Mouse (Mus musculus) myocyte (in vitro differentiated cells): Measurements from ENCODE around the gene Sec16a. TPM values are rescaled to one million over a fixed set of nuclear protein-coding genes. Genes with fewer than 3 reads are reported as not detected.

Source experiments
- H3K27me3 ChIP-seq: one replicate; pipeline ENCODE4 v1.6.1; 2011; ENCODE audit not compliant: control insufficient read depth, insufficient read depth, insufficient read length
- H3K36me3 ChIP-seq: one replicate; pipeline ENCODE4 v1.6.1; 2011; ENCODE audit not compliant: control insufficient read depth, insufficient read depth
- H3K4me2 ChIP-seq: one replicate; pipeline ENCODE4 v1.6.1; 2011; ENCODE audit warnings: low read depth, control low read depth
- H3K4me3 ChIP-seq: one replicate; pipeline ENCODE4 v1.5.1; 2011; ENCODE audit warnings: mild to moderate bottlenecking, control low read depth, moderate library complexity
- H3K79me2 ChIP-seq: one replicate; pipeline ENCODE4 v1.6.1; 2011; ENCODE audit not compliant: control insufficient read depth, insufficient read depth
- H3ac ChIP-seq: one replicate; pipeline ENCODE4 v1.6.1; 2011; ENCODE audit not compliant: control insufficient read depth, insufficient read length
- CEBPB ChIP-seq: IDR thresholded peaks from 2 replicates; pipeline ENCODE4 v1.6.1; 2011; ENCODE audit warnings: mild to moderate bottlenecking, moderate library complexity; ENCODE audit not compliant: poor library complexity, insufficient read depth, severe bottlenecking
- E2F4 ChIP-seq: IDR thresholded peaks from one replicate; pipeline ENCODE4 v1.6.1; 2011; ENCODE audit warnings: mild to moderate bottlenecking, control low read depth, moderate library complexity; ENCODE audit not compliant: insufficient read depth
- MAX ChIP-seq: IDR thresholded peaks from one replicate; pipeline ENCODE4 v1.6.1; 2011; ENCODE audit warnings: low read depth, mild to moderate bottlenecking, control low read depth
- MYOD1 ChIP-seq, 3 experiments: IDR thresholded peaks; one replicate each; pipeline ENCODE4 v1.6.1; 2011; ENCODE audit warnings: control low read depth in 2 of 3, low read depth in 2 of 3, mild to moderate bottlenecking in 2 of 3, moderate library complexity in 1 of 3; ENCODE audit not compliant: insufficient read length in 2 of 3, control insufficient read depth in 1 of 3
- MYOG ChIP-seq, 3 experiments: IDR thresholded peaks; one replicate each; pipeline ENCODE4 v1.6.1; 2011; ENCODE audit warnings: control low read depth in 2 of 3, low read depth in 2 of 3, mild to moderate bottlenecking in 2 of 3; ENCODE audit not compliant: insufficient read length in 2 of 3, control insufficient read depth in 1 of 3, insufficient read depth in 1 of 3
- POLR2A ChIP-seq: IDR thresholded peaks from one replicate; pipeline ENCODE4 v1.6.1; 2011; ENCODE audit warnings: low read depth, mild to moderate bottlenecking, control low read depth, moderate library complexity; ENCODE audit not compliant: insufficient read length
- POLR2AphosphoS2 ChIP-seq: IDR thresholded peaks from one replicate; pipeline ENCODE4 v1.6.1; 2011; ENCODE audit warnings: low read depth, control low read depth; ENCODE audit not compliant: insufficient read length
- REST ChIP-seq: IDR thresholded peaks from one replicate; pipeline ENCODE4 v1.6.1; 2011; ENCODE audit warnings: mild to moderate bottlenecking, control low read depth, moderate library complexity; ENCODE audit not compliant: insufficient read depth, insufficient read length
- SRF ChIP-seq: IDR thresholded peaks from one replicate; pipeline ENCODE4 v1.6.1; 2011; ENCODE audit warnings: low read depth; ENCODE audit not compliant: control insufficient read depth, insufficient read length
- TCF12 ChIP-seq: IDR thresholded peaks from one replicate; pipeline ENCODE4 v1.6.1; 2011; ENCODE audit warnings: mild to moderate bottlenecking, control low read depth; ENCODE audit not compliant: poor library complexity, insufficient read depth, severe bottlenecking
- TCF3 ChIP-seq: IDR thresholded peaks from one replicate; pipeline ENCODE4 v1.6.1; 2011; ENCODE audit warnings: low read depth, control low read depth; ENCODE audit not compliant: insufficient read length
- USF1 ChIP-seq: IDR thresholded peaks from one replicate; pipeline ENCODE4 v1.6.1; 2011; ENCODE audit warnings: low read depth, mild to moderate bottlenecking, control low read depth, moderate library complexity
- polyA plus RNA-seq: library from polyadenylated mRNA; unstranded; fragments of >200 nt; fragmentation: generic; extraction: Trizol; gene quantifications from one replicate; pipeline ENCODE4 v1.2.1, GENCODE M21; 2012; ENCODE audit warnings: missing spikeins

The Sec16a gene
- polyA plus RNA-seq, 1 experiment, result 31.4 TPM

- no peak for TF ChIP-seq MYOD1 (IDR thresholded peaks at IDR 0.05; ENCODE audit: control insufficient read depth in 1 of 3, insufficient read length in 2 of 3, low read depth in 2 of 3)
- no peak for TF ChIP-seq POLR2A
- no peak for TF ChIP-seq MAX
- TF ChIP-seq REST, result no peak
- TF ChIP-seq POLR2AphosphoS2, result no peak
- no peak for TF ChIP-seq E2F4
- no peak for TF ChIP-seq USF1
- TF ChIP-seq TCF12, result no peak
- TF ChIP-seq CEBPB, result no peak
- TF ChIP-seq MYOG (IDR thresholded peaks at IDR 0.05; ENCODE audit: control insufficient read depth in 1 of 3, insufficient read depth in 1 of 3, insufficient read length in 2 of 3, low read depth in 2 of 3), result no peak
- no peak for TF ChIP-seq SRF
- no peak for TF ChIP-seq TCF3
- Histone ChIP-seq H3K4me3 (no peak overlapping the region), H3ac (no peak overlapping the region), H3K4me2 (no peak overlapping the region), H3K79me2 (no peaks in the 10 kb centered on the region), H3K36me3 (peaks cover 82% of the 10 kb centered on the region), H3K27me3 (no peaks in the 10 kb centered on the region)
Measured at GRCm38 (mm10) chr2:26429851-26430250, 15.2 kb downstream of the Sec16a start.

- TF ChIP-seq REST (no peak), E2F4 (no peak), TCF12 (no peak), SRF (no peak), CEBPB (no peak), POLR2AphosphoS2 (no peak), MYOD1 (IDR thresholded peaks at IDR 0.05; ENCODE audit: control insufficient read depth in 1 of 3, insufficient read length in 2 of 3, low read depth in 2 of 3) (no peak), MYOG (IDR thresholded peaks at IDR 0.05; ENCODE audit: control insufficient read depth in 1 of 3, insufficient read depth in 1 of 3, insufficient read length in 2 of 3, low read depth in 2 of 3) (no peak), TCF3 (no peak), USF1 (no peak), POLR2A (no peak)
Measured at GRCm38 (mm10) chr2:26424541-26424940, 20.5 kb downstream of the Sec16a start.

GRCm38 (mm10) chr2:26423086-26423485 lies 21.9 kb downstream of the Sec16a start:
- Histone ChIP-seq H3K4me3 (no peak overlapping the region), H3K79me2 (no peaks in the 10 kb centered on the region), H3K4me2 (no peak overlapping the region), H3K27me3 (no peaks in the 10 kb centered on the region), H3K36me3 (peaks cover 60% of the 10 kb centered on the region), H3ac (no peak overlapping the region)
- TF ChIP-seq MYOG (IDR thresholded peaks at IDR 0.05; ENCODE audit: control insufficient read depth in 1 of 3, insufficient read depth in 1 of 3, insufficient read length in 2 of 3, low read depth in 2 of 3) (no peak), POLR2A (no peak), TCF12 (no peak), POLR2AphosphoS2 (no peak), CEBPB (no peak), TCF3 (no peak), REST (no peak), E2F4 (no peak), USF1 (no peak), MAX (no peak), SRF (no peak), MYOD1 (IDR thresholded peaks at IDR 0.05; ENCODE audit: control insufficient read depth in 1 of 3, insufficient read length in 2 of 3, low read depth in 2 of 3) (no peak)

More at GRCm38 (mm10) chr2:26424541-26424940, 20.5 kb downstream of the Sec16a start:
- Histone ChIP-seq H3K4me2 (no peak overlapping the region), H3K79me2 (no peaks in the 10 kb centered on the region), H3K4me3 (no peak overlapping the region), H3K27me3 (no peaks in the 10 kb centered on the region), H3ac (no peak overlapping the region), H3K36me3 (peaks cover 70% of the 10 kb centered on the region)

GRCm38 (mm10) chr2:26421969-26422368 lies 23.0 kb downstream of the Sec16a start:
- Histone ChIP-seq H3K79me2 (no peaks in the 10 kb centered on the region), H3K4me2 (no peak overlapping the region), H3K36me3 (peaks cover 55% of the 10 kb centered on the region), H3ac (no peak overlapping the region), H3K27me3 (no peaks in the 10 kb centered on the region), H3K4me3 (no peak overlapping the region)
- no peak for TF ChIP-seq MYOD1 (IDR thresholded peaks at IDR 0.05; ENCODE audit: control insufficient read depth in 1 of 3, insufficient read length in 2 of 3, low read depth in 2 of 3)
- TF ChIP-seq REST, result no peak
- no peak for TF ChIP-seq POLR2A
- TF ChIP-seq MAX, result no peak
- no peak for TF ChIP-seq MYOG (IDR thresholded peaks at IDR 0.05; ENCODE audit: control insufficient read depth in 1 of 3, insufficient read depth in 1 of 3, insufficient read length in 2 of 3, low read depth in 2 of 3)
- no peak for TF ChIP-seq TCF12
- TF ChIP-seq POLR2AphosphoS2, result no peak
- no peak for TF ChIP-seq USF1
- TF ChIP-seq TCF3, result no peak
- no peak for TF ChIP-seq CEBPB
- TF ChIP-seq SRF, result no peak
- no peak for TF ChIP-seq E2F4

- Histone ChIP-seq H3K4me2 (no peak overlapping the region), H3K4me3 (no peak overlapping the region), H3K36me3 (peaks cover 41% of the 10 kb centered on the region), H3K27me3 (no peaks in the 10 kb centered on the region), H3K79me2 (no peaks in the 10 kb centered on the region), H3ac (no peak overlapping the region)
- TF ChIP-seq USF1 (no peak), MYOD1 (IDR thresholded peaks at IDR 0.05; ENCODE audit: control insufficient read depth in 1 of 3, insufficient read length in 2 of 3, low read depth in 2 of 3) (no peak), E2F4 (no peak), TCF3 (no peak), MYOG (IDR thresholded peaks at IDR 0.05; ENCODE audit: control insufficient read depth in 1 of 3, insufficient read depth in 1 of 3, insufficient read length in 2 of 3, low read depth in 2 of 3) (no peak), POLR2AphosphoS2 (no peak), REST (no peak), TCF12 (no peak), POLR2A (no peak), SRF (no peak), MAX (no peak), CEBPB (no peak)
Measured at GRCm38 (mm10) chr2:26418120-26418519, 26.9 kb downstream of the Sec16a start.
